Mouse (Mus musculus): ENCODE results near the gene Vps8. TPM values are rescaled to one million over a fixed set of nuclear protein-coding genes. Genes with fewer than 3 reads are reported as not detected.

The Vps8 gene
- total RNA-seq (2021) = 10 to 100 TPM; 52.3 to 58.0 TPM

DNA sequence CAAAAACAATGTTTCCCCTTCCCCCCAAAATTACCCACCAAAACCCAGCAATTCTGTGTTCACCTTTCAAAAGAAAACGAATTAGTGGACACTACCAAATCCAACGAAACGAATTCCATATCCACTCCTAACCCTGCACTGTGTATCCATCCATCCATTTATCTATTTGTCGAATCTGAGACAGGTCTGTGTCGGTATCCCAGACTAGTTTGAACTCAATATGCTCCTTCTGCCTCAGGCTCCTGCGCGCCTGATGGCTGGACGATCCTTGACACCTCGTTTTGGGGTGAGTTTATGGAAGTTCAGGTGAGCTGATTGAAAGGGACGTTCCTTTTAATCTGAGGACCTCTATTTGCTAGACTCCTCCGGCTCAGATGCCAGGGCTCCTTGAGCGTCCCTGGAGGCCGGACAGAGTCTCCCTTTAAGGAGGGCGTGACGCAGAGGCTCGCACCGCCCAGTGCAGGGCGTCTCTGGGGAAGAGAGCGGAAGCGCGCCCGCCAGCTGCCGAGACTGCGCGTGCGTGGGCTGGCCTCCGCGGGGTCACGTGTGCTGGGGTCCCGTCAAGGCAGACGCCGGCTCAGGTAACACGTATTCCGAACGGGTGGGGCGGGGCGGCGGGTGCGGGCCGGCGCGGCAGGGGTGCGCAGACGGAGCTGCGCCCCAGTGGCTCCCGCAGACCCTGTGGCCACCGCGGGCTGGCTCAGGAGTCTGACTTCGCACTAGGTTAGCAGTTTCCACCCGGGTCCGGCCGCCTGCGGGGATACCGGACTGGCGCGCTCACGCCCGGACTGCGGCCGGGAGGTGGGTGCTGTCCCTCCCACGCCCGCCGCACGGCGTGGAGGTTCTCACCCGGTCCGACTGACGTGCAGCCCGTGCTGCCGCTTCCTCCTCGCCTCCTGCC is at the start of gene Vps8:
Vps8 (plus strand) TSS at position 474 of the 901 bp plus-strand sequence.
- DNase-seq (ENCODE audit: low spot score in 2 of 2) = peak; percentile 92 to 94
- intact Hi-C loops (cut with DNase I) = no loop called here

- intact Hi-C loops (cut with DNase I) = loop anchor here (5.0 kb wide), 1 partner anchor 101 kb away; no protein-coding TSS in a partner anchor
- DNase-seq (ENCODE audit: low spot score in 2 of 2) = peak; percentile 47 to 87
Observed at GRCm38 (mm10) chr16:21373316-21373960, 49.5 kb upstream of the Vps8 start.

DNA sequence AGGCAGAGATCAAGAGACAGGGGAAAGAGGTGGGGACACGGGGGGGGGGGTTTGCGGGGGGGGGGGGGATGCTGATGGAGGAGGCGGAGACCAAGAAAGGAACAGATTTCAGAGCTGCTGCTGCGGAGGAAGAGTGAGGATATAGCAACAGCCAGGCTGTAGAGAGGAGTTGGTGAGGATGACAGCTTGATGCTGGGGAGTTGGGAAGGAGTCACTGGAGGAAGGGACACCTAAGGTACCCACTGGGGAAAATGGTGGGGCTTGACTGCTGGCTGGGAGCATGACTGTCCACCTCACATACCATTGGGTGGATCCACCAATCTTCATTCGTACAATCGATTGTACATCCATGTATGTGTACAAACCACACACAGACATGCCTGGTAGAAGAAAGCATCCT is 48.9 kb upstream of the Vps8 start:
- peak in 1 of 2 experiments; percentile 85 for DNase-seq (ENCODE audit: low spot score in 2 of 2)
- intact Hi-C loops (cut with DNase I) = loop anchor here (1.0 to 5.0 kb wide), 2 partner anchors 21 to 102 kb away; no protein-coding TSS in a partner anchor

GRCm38 (mm10) chr16:21375147-21375546 is 47.8 kb upstream of the Vps8 start:
- no peak for DNase-seq (ENCODE audit: low spot score in 2 of 2)
- intact Hi-C loops (cut with DNase I) = no loop called here

DNA sequence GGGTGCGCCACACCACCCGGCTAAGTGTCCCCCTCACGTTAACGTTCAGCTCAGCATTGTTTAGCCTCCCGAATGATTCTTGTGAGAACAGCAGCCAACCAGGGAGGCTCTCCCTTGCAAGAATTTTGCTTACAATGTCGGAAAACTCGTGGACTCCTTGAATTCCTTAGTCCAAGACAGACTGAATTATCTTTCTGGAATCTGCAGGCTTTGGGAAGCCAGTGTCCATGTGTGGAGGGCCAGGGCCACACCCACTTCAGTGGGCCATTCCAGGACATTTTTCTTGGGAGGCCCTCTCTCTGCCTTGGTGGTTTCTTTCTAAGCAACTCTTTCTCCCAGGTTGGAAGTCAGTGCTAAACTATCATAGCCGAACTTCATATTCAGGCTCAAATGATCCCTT is 46.6 kb upstream of the Vps8 start:
- intact Hi-C loops (cut with DNase I) = no loop called here
- no peak for DNase-seq (ENCODE audit: low spot score in 2 of 2)

DNA sequence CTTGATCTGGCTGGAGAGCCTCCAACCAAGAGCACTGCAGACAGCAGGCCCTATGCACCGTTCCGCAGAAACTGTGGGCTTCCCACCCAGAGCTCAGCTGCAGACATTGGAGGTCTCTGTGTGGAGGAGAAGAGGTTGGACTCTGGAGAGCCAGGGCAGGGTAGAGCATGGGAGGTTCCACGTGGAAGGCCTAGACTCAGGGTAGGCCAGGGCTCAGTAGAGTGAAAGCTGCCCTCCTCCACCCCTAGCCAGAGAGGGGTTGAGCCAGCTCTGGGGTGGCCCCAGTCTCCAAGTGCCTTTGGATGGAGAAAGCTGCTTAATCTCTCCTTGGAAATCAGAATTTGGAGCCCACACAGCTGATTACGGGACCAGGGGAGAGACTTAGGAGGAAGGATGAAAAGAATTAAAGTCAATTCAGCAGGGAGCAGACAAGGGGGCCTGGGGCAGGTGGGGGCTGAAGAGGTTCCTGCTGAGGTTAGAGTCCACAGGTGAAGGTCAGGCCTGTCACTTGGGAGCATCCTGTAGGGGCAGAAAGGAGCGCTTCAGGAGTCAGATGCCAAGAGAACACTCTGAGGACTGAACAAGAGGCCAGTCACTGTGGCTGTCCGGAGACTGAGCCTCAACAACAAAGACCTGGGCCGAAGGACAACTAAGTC is 45.8 kb upstream of the Vps8 start:
- intact Hi-C loops (cut with DNase I) = no loop called here
- DNase-seq (ENCODE audit: low spot score in 2 of 2) = no peak

- intact Hi-C loops (cut with DNase I) = no loop called here
- no peak for DNase-seq (ENCODE audit: low spot score in 2 of 2)
Observed at GRCm38 (mm10) chr16:21377605-21377968, 45.3 kb upstream of the Vps8 start.

DNA sequence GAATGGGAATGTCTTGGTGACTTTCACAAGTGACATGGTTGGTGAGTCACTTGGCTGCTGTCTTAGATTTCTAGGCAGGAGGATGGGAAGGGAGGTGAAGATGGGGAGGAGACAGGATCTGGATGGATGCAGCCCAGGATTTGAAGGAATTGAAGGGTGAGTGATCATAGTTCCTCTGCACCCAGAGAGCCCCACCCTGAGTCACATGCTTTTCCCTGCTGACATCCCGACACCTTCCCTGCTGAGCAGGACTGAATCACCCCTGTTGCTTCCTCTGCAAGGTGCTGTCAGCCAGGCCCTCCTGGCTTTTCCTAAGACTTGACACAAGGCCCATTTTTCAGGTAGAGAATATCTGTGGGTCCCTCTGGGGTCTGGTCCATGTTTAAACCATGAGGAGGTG is 41.4 kb upstream of the Vps8 start:
- intact Hi-C loops (cut with DNase I) = no loop called here
- DNase-seq (ENCODE audit: low spot score in 2 of 2) = no peak

- DNase-seq (ENCODE audit: low spot score in 2 of 2) = no peak
- intact Hi-C loops (cut with DNase I) = no loop called here
Observed at GRCm38 (mm10) chr16:21382152-21382911, 40.6 kb upstream of the Vps8 start.

DNA sequence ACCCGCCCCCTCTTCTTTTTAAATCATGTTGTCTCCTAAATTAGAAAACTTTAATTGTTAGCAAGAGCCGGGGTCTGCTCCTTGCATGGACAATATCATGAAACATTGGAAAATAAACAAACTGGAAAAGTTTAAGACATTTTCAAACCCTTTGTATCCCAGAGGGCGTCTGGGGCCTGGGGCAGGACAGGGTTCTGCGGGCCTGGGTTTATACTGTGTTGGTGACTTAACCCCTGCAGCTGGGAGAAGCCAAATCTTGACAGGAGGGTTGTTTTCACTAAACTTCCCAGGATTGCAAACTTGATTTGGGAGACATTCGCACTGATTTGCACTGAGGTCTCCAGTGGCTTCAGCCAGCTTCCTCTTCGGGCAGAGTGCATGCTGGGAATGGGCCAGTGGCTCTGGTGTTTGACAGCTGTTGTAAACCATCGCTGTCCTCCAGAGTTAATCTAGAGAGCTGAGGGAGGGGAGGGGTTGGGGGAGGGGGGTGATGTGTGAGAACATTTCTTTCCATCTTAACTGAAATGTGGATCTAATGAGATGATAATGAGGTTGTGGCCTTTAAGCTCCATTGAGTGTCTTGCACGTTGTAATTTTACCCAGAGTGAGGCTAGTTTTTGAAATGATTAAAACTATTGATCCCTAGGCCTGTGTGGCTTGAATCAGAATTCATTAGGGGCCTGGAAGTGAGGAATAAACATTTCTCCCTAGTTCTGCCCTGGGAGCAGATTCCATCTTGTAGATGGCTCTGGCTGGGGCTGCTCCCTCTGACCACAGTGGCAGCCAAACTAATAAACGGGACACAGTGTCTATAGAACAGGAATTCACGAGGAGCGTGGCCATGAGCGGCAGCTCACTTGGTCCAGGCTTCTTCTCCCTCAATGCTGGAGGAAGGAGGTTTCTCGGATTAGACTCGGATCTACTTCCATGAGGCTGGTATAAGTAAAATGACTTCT is 36.7 kb upstream of the Vps8 start:
- no peak for DNase-seq (ENCODE audit: low spot score in 2 of 2)
- intact Hi-C loops (cut with DNase I) = no loop called here

DNA sequence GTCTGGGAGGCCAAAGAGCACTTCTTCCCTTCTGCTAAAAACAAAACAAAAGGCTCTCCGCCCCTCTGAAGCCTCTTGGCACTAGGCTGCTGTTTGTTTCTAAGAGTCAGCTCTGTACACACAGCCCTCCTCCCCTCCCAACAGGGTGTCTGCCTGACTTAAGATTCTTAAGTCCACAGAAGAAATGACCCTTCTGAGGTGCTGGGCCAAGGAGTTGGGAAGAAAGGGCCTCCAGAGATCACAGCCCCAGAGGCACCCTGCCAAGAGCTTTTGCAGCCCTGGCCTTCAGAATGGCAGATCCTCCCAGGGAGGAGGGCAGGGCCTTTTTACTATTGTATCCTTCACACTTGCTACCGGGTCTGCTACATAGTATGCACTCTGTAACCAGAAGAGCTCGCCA is 33.6 kb upstream of the Vps8 start:
- intact Hi-C loops (cut with DNase I) = no loop called here
- DNase-seq (ENCODE audit: low spot score in 2 of 2) = no peak

DNA sequence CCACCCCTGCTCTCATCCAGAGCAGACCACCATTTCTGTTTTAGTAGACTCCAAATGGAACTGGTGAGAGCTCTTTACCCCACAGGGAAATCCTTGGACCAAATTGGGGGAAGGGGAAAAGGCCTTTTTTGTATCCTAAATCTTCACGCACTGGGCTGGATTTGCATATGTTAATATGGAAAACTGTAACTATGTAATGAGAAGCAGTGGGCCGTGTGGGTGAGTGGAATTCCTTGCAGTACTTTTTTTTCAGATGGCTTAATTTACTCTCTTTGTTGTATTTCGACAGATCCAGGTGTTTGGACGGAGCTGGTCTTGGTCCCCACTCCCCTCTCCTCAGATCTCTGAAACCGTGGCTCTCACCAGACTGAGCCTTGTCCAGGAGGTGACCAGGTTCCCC is 32.2 kb upstream of the Vps8 start:
- intact Hi-C loops (cut with DNase I) = loop anchor here (5.0 to 10.0 kb wide), 2 partner anchors 58 to 556 kb away; no protein-coding TSS in a partner anchor
- DNase-seq (ENCODE audit: low spot score in 2 of 2) = peak in 1 of 2 experiments; percentile 52

DNA sequence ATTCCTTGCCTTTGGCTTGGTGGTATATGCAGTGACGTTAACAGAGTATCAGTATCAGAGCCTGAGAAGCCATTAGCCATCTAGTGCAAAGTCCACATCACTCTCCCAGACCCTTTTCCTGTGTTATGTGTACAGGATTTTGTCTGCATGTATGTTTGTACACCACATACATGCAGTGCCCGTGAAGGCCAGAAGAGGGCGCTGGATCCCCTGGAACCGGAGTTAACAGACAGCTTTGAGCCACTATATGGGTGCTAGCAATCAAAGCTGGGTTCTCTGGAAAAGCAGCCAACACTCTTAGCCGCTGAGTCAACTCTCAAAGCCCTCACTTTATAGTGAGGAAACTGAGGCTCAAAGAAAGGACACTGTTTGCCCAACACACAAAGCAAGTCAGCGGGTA is 30.8 kb upstream of the Vps8 start:
- intact Hi-C loops (cut with DNase I) = loop anchor here (1.0 to 10.0 kb wide), 3 partner anchors 60 to 557 kb away; partner anchors contain the start of gene Ephb3
- DNase-seq (ENCODE audit: low spot score in 2 of 2) = no peak

DNA sequence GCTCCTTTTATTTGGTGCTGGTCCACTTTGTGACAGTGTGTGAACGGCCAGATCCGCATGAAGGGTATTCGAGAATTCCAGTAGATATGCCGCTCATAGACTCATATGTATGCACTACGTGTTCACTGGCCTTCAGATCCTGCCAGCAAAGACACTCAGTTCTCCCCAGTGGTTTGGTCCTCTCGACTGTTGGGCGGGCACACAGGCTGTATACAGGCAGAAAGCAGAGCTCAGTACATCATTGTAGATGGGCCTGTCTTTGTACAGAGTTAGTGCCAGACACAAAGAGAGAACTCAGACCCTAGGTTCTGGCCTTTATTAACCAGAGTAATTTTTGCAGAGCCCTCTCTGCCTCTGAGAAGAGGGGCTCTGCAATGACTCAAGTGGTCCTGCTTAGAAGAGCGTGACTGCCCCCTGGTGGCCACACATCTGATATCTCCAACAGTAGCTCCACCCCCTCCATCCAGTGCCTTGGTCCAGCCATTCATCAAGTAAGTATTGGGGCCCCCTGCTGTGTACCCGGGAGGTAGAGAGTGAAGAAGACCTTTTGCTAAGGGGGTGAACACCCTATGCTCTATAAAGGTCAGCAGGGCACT is 30.3 kb upstream of the Vps8 start:
- DNase-seq (ENCODE audit: low spot score in 2 of 2) = peak; percentile 86 to 92
- intact Hi-C loops (cut with DNase I) = loop anchor here (1.0 to 10.0 kb wide), 3 partner anchors 60 to 558 kb away; partner anchors contain the start of gene Ephb3

GRCm38 (mm10) chr16:21395546-21395945 is 27.4 kb upstream of the Vps8 start:
- peak in 1 of 2 experiments; percentile 52 for DNase-seq (ENCODE audit: low spot score in 2 of 2)
- intact Hi-C loops (cut with DNase I) = loop anchor here (10.0 kb wide), 1 partner anchor 561 kb away; no protein-coding TSS in a partner anchor

GRCm38 (mm10) chr16:21397681-21398080 is 25.2 kb upstream of the Vps8 start:
- no peak for DNase-seq (ENCODE audit: low spot score in 2 of 2)
- intact Hi-C loops (cut with DNase I) = loop anchor here (10.0 kb wide), 1 partner anchor 563 kb away; no protein-coding TSS in a partner anchor

GRCm38 (mm10) chr16:21398345-21399051 is 24.4 kb upstream of the Vps8 start:
- intact Hi-C loops (cut with DNase I) = loop anchor here (10.0 kb wide), 1 partner anchor 564 kb away; no protein-coding TSS in a partner anchor
- no peak for DNase-seq (ENCODE audit: low spot score in 2 of 2)
